Mouse (Mus musculus) inflammation-experienced regulatory T-cells, adult 16 weeks (primary cell): ENCODE data around the gene Gypa. TPM values are rescaled to one million over a fixed set of nuclear protein-coding genes. Genes with fewer than 3 reads are reported as not detected.

Experiments used
- polyA plus RNA-seq: library from polyadenylated mRNA; unstranded; fragments of 100-300 nt; shearing (Covaris generic); gene quantifications from one replicate; pipeline ENCODE4 v1.2.1, GENCODE M21; 2017

The Gypa gene
- polyA plus RNA-seq: 1.4 TPM

GRCm38 (mm10) chr8:80493523-80494345 lies at the start of gene Gypa:
Gypa (plus strand) TSS chr8:80493781.

Other genes with a start within 250 kb of the Gypa start
- not detected for gene Frem3, start 117.3 kb downstream of the Gypa start, polyA plus RNA-seq
- gene Smarca5, start 245.7 kb downstream of the Gypa start, polyA plus RNA-seq: 10.0 TPM